Mouse (Mus musculus) right cerebral cortex, adult 2 months (tissue): ENCODE measurements around the gene Hist1h4m.
"Not testable (repeated sequence)": the region's sequence is repeated elsewhere in the genome, so short reads cannot be mapped to it uniquely, and the experiment has no call there.

ENCODE experiments used
- DNase-seq, 2 experiments: peaks; one replicate each; pipeline ENCODE4 v3.0.0; 2021 to 2022; ENCODE audit warnings: low spot score in 2 of 2

The Hist1h4m gene

GRCm38 (mm10) chr13:21811539-21811938 is at the start of gene Hist1h4m:
TSS of gene Hist1h4m (plus strand) at chr13:21811746.
- peak; percentile 54 to 56 for DNase-seq

DNA sequence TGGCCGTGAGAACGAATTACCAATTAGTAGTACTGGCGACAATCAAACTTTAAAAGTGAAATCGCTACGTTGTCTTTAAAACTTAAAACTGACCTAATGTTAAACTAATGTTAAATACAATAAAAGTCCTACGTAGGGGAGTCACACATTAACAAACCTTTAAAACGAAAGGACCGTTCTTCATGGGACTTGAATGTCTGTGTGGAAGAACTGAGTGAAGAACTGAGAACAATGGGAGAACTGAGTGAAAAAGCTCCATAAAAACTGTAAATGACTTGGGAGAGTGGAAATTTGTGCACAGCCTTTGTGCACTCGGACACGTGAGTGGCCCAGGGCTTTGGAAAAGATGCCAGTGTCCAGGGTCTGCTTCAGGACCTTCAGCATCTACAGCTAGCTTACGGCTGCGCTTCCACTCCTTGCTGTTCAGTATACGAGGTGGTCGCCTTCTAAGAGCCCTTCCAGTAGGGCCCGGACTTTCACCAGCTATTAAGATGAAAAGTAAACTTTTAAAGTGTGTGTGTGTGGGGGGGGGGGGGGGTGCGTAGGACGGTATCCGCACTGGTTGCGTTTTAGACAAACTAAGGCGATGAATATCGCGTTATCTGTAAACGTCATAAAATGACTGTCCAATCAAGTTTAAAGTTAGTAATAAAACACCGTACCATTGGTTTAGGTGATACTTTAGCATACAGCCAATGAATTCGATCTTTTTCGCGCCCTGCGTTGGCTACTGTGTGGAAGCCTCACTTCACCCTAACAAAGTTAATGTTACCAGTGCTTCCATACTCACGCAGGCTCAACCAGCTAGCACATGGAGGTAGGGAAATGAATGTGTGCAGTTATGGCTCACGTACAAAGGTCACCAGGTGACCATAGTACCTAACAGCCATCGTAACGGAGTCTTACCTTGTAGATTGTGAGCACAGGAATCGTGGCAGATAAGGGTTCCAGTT is 32.5 kb upstream of the Hist1h4m start:
- DNase-seq = peak; percentile 71 to 80

GRCm38 (mm10) chr13:21779767-21780731 is 31.5 kb upstream of the Hist1h4m start, which contains the start of gene Hist1h1b:
TSS of gene Hist1h1b (minus strand) at chr13:21780625.
- peak; percentile 69 to 74 for DNase-seq

- no peak for DNase-seq
Measured at GRCm38 (mm10) chr13:21781021-21781555, 30.5 kb upstream of the Hist1h4m start.

DNA sequence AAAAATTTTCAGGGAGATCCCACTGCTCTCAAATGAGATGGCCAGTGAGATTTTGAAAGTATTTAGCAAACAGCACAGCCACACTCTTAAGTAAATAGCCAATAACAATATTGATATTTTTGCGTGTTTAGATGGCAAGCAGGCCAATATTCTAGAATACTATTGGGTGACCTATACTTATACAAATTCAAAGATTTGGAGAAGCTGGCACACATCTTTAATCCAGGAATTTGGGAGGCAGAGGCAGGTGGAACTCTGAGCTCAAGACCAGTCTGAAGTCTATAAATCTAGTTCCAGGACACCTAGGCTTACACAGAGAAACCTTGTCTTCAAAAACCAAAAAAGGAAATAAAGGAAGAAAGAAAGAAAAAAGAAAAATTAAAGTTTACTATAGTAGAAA is 29.9 kb upstream of the Hist1h4m start:
- DNase-seq = no peak

DNA sequence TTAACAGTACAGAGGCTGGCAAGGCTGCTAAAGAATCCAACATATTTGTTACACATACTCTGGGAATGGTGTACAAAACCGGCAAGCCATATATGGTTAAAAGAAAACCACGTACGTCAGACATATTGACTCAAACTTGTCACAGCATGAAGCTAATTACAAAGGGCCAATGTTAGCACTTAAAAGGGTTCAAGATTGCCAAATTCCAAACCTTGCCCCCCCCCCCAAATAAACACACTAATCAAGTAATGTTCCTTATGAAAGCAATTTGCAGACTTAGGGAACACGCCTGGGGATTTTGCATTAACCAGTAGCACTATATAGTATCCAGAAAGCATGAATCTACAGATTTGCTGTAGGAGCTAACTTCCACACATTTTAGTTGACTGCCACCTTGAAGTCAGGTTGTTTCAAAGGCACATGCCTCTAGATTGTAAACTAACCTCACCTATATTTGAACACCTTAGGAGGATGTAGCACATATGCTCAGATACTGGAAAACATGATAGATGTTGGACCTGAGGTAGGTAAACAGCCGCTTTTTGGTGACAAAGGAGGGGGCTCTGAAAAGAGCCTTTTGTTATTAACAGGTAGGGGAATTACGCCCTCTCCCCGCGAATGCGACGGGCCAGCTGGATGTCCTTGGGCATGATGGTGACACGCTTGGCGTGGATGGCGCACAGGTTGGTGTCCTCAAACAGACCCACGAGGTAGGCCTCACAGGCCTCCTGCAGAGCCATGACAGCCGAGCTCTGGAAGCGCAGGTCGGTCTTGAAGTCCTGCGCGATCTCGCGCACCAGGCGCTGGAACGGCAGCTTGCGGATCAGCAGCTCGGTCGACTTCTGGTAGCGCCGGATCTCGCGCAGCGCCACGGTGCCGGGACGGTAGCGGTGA is 28.9 kb upstream of the Hist1h4m start:
- DNase-seq = peak; percentile 29 to 33

DNA sequence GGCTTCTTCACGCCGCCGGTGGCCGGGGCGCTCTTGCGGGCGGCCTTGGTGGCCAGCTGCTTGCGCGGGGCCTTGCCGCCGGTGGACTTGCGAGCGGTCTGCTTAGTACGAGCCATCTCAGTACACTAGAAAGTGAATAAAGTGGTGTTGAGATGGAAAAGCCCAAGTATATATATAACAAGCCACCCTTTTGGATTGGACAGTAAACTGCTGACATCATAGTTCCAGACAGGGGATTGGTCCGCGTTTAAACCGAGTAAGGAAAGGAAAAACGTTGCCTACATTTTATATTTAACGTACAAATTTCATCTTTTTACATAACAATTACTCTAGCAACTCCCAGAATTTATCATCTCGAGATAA is 28.3 kb upstream of the Hist1h4m start, which contains the start of gene Hist1h3i:
TSS of gene Hist1h3i (minus strand) at position 116 of the 363 bp plus-strand sequence.
- peak; percentile 58 to 69 for DNase-seq

GRCm38 (mm10) chr13:21783734-21784161 is 27.8 kb upstream of the Hist1h4m start:
- DNase-seq = no peak

DNA sequence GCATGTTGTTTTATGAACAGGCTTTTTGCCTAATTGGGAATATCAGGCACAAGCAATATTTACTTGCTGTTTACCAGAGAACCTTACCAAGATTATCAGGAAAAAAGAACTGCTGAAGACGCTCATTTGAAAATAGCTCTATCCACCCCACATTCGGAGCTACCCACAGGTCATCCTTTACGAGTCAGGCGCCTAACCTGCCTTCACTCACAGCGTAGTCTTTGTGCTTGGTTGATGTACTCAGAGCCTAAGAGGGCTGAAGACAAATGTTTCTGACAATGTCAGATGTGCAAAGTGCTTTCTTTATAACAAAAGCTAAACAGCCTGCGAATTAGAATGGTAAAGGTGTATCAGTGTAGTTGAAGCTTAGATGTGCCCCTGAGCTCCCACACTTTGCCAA is 27.2 kb upstream of the Hist1h4m start:
- no peak for DNase-seq

GRCm38 (mm10) chr13:21786189-21786898 is 25.2 kb upstream of the Hist1h4m start:
- DNase-seq = no peak

DNA sequence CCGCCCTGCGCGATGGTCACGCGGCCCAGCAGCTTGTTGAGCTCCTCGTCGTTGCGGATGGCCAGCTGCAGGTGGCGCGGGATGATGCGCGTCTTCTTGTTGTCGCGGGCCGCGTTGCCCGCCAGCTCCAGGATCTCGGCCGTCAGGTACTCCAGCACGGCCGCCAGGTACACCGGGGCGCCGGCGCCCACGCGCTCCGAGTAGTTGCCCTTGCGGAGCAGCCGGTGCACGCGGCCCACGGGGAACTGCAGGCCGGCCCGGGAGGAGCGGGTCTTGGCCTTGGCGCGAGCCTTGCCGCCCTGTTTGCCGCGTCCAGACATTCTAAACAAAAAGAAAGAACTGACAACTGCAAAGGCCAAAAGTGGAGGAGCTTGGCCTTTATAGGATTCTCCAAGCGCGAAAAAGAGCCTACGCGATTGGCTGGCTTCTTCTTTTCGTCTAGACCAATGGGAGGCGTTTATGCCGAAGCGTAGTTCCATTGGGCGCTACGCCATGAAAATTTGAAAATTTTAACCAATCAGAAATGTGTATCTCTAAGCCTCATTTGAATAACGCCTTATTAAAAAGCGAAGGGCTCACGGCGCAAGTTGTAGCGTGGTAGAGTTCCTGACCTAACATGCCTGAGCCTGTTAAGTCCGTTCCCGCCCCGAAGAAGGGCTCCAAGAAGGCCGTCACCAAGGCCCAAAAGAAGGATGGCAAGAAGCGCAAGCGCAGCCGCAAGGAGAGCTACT is 24.5 kb upstream of the Hist1h4m start, which contains the start of the genes Hist1h2an and Hist1h2bp:
TSS of gene Hist1h2an (minus strand) at position 320 of the 731 bp plus-strand sequence.
TSS of gene Hist1h2bp (plus strand) at position 563 of the 731 bp plus-strand sequence.
- DNase-seq = peak; percentile 88 to 92

DNA sequence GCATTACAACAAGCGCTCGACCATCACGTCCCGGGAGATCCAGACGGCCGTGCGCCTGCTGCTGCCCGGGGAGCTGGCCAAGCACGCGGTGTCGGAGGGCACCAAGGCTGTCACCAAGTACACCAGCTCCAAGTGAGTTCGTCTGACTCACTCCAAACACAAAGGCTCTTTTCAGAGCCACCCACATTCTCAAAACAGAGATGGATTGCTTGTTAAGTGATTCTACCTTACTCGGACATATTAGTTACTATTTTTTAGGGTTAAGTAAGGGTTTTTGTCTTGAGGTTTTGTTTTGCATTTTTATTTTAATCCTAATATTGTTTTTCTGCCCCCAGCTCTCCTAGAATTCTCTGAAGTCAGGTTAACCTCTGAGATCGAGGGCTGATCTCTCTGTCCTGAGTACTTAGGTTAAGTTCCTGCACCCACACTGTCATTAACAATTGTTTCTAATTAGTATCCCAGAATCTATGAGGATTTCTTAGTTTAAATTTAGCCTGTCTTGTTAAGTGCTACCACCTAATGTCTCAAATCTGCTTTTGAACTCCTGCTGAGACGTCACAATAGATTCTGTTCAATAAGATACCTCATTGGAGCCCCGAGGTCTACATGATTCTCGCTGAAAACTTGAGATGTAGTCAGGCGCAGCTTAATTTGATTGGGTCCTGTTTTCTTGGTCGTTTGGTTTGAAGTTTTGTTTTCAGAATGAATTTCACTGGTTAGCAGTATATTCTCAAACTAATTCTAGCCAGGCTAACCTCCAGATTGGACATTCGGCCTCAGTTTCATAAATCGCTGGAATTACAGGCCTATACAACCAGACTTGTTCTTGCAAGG is 23.6 kb upstream of the Hist1h4m start:
- DNase-seq = no peak

DNA sequence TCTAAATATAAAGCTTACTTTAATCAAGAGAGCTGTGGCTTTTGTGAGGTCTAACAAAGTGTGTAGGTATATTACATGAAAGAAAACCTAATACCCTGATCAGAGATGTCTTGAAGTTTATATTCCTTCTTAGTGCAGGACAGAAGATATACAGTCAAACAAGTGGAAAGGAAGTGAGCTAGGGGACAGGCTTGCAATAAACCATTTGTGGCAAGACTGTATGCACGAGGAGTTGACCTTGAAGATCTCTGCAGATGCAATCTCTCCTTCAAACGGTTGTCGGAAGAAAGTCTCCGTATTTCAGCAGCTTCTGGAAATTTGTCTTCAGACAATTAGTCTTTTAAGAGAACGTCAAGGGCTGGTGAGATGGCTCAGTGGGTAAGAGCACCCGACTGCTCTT is 21.6 kb upstream of the Hist1h4m start:
- no peak for DNase-seq

DNA sequence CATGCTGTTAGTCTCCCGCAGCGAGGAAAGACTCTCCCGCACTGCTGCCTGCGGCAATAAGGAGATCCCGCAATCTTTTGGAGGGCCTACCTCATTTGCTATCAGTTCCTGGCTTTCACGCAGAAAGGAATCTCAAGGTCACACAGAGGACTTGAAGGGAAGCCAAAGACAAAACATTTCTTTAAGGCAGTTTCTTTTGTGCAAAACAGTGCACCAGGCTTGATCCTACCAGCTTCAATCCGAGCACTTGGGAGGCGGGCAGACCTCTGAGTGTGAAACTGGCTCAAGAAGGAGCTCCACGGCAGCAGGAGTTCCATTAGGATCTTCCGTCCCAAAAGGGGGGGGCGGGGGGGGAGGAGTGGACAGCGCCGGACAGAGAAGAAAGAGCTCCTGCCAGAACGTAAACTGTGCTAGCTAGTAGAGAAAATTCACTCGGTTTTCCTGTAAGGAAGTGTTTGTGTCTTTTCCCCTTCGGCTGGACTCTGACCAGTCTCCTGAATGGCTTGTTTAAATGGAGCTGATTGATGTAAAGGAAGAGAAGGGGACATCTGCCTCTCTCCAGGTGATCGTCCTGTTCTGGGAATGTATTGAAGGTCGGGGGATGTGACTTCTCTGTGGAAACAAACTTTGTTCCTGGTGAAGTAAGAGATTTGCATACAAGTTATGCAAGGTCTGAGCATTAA is 20.8 kb upstream of the Hist1h4m start:
- DNase-seq = no peak

- no peak for DNase-seq
Measured at GRCm38 (mm10) chr13:21795584-21795983, 16.0 kb upstream of the Hist1h4m start.

- not testable (repeated sequence) for DNase-seq
Measured at GRCm38 (mm10) chr13:21797163-21797562, 14.4 kb upstream of the Hist1h4m start.

DNA sequence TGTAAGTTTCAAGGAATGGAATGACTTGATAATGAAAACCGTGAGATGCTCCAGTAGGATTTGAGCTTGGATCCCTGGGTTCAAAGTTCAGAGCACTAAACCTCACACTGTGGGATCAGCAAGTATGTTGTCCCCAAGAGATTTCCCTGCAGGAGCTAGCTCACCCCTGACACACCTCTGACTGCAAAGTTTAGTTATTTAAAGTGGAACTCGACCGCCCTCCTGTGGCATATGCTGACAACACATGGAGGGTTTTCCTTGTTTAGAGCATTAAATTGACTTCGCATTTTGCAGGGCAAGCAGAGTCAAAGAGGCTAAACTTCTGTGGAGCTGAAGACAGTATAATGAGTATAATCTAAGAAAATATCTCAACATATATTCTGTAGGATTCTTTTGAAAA is 8.5 kb upstream of the Hist1h4m start:
- not testable (repeated sequence) for DNase-seq

- not testable (repeated sequence) for DNase-seq
Measured at GRCm38 (mm10) chr13:21810073-21810472, 1.5 kb upstream of the Hist1h4m start, which contains the start of the genes Hist1h2bq and Hist1h2ao. TSS of gene Hist1h2bq (minus strand) at chr13:21810197. TSS of gene Hist1h2ao (plus strand) at chr13:21810465.
